Mouse (Mus musculus): ENCODE data around the gene Zfp784.
"Not testable (repeated sequence)": the region's sequence is repeated elsewhere in the genome, so short reads cannot be mapped to it uniquely, and the experiment has no call there.

The Zfp784 gene

GRCm38 (mm10) chr7:5019576-5019975 is 18.7 kb downstream of the Zfp784 start:
- not testable (repeated sequence) for DNase-seq

GRCm38 (mm10) chr7:5017931-5018330 is 20.3 kb downstream of the Zfp784 start:
- DNase-seq = no peak

GRCm38 (mm10) chr7:5017352-5017751 is 20.9 kb downstream of the Zfp784 start:
- peak; percentile 70 for DNase-seq

GRCm38 (mm10) chr7:5016920-5017319 is 21.3 kb downstream of the Zfp784 start:
- DNase-seq = no peak

GRCm38 (mm10) chr7:5016057-5016456 is 22.2 kb downstream of the Zfp784 start:
- no peak for DNase-seq

GRCm38 (mm10) chr7:5015118-5016001 is 22.9 kb downstream of the Zfp784 start, which contains the start of gene Gm44973:
Gene Gm44973, plus strand, starts transcription at chr7:5015496.
- peak; percentile 98 for DNase-seq

DNA sequence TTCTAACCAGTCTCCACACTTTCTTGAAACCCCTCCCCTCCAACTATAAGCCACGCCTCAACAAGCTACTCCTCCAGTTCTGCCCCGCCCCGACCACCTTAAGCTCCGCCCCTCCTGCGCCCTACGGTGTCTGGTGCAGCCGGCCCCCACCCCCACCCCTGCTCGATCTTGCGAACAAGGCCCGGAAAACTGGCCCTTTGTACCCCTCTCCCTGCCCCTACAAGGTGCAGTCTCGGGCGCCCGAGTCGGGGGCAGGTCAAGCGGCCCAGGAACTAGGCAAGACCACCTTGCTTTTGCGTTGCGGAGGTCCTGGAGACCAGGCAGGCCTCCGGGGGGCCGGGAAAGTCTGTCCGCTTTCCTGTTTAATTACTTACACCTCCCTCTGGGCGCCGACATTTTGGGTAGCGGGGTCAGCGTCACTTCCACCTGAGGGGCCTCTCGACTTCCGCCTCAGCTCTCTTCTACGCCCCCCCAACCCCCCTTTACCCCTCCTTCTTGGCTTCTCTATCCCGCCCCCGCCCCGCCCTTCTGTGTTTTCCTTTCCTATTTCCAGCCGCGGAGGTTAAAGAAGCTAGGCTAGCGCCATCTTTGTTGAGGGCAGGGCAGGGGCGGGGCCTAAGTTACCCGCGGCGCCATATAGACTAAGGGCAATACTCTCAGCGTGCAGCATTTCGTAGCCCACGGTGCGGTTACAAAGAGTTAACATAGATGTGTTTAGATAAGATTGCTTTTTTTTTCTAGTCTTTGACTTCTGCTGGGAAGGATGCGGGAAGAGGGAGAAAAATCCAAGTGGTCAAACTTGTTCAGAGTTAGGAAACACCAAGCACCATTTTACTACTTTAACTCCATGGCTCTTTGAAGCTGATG is 23.8 kb downstream of the Zfp784 start, which contains the start of the genes Zfp524 and Fiz1:
Gene Zfp524, plus strand, starts transcription at position 165 of the 867 bp plus-strand sequence.
Gene Fiz1, minus strand, starts transcription at position 447 of the 867 bp plus-strand sequence.
- peak; percentile 97 for DNase-seq

DNA sequence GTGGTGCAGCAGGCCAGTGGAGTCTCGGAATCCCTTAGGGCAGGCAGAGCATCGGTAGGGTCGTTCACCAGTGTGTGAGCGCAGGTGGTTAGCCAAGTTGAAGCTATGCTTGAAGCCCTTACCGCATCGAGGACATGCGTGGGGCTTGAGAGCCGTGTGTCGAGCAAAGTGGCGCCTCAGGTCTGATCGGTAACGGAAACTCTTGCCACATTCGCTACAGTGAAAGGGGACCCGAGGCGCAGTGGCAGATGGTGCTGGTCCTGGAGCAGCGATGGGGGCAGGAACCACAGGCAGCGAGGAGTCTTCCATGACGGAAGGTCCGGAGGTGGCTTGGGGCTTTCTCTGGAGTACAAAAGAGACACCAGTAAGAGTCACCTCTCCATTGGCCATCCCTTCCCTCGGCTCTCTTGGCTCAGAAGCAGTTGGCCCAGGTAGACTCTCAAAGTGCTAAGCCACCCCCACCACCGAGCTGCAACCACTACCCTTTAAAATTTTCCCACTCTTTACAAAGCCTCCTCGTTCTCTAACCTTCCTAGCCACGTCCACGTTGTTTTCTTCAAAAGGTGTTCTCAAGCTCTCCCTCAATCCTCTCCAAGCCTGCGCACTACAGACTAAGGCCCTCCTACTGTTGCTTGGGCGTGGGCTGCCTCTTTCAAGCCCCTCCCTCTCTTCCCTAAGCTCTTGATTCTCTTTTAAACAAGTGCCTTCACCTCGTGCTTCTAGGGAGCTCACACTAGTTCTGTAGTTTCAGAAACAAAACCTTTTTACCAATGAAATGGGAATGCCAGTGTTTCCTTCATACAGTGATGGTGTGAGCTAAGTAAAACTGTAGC is 25.3 kb downstream of the Zfp784 start:
- DNase-seq = no peak

DNA sequence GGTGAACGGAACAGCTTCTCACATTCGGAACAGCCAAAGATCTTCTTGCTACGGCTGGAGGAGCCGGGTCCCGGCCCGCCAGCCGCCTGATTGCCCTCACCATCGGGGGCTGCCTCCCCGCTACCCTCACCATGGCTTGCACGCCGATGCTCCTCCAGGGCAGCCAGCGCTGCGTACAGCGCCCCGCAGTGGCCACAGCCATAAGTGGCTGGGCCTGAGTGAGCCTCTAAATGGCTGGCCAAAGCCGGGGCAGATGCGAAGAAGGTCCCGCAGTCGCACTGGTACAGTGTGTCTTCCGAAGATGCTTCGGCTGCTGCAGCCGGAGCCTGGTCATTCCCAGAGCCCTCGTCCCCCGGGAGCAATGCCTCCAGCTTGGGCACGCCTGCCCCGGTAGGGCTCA is 30.0 kb downstream of the Zfp784 start:
- DNase-seq = no peak

DNA sequence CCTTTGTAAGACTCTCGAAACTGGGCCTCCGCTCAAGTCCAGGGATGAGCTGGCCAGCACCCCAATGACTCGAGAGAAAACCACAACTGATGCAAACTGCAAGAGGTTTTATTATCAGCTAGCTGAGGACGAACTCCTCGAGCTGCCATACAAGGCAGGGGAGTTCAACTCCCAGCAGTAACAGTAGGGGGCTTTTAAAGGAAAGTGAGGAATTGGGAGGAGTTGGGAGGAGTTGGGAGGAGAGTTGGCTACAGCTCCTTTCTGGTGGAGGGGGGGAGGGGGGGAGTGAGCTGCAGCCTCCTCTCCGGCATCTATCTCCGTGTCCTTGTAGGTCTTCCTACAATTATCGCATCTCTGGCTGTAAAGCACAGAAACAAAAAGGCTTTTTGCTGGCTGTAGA is 35.4 kb downstream of the Zfp784 start:
- DNase-seq = not testable (repeated sequence)

DNA sequence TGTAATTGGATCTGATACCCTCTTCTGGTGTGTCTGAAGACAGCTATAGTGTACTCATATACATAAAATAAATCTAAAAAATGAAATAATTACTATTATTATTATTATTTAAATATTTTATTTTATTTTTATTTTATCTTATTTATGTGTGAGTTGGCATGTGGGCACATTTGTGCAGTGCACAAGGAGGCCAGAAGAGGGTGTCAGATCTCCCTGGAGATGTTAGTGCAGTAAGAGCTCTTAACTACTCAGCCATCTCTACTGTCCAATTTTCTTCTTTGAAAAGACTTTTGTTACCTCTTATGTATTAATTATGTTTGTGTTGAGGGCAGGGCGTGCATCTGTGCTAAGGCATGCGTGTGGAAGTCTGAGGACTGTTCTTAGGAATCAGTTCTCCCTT is 38.4 kb downstream of the Zfp784 start:
- peak; percentile 66 for DNase-seq

DNA sequence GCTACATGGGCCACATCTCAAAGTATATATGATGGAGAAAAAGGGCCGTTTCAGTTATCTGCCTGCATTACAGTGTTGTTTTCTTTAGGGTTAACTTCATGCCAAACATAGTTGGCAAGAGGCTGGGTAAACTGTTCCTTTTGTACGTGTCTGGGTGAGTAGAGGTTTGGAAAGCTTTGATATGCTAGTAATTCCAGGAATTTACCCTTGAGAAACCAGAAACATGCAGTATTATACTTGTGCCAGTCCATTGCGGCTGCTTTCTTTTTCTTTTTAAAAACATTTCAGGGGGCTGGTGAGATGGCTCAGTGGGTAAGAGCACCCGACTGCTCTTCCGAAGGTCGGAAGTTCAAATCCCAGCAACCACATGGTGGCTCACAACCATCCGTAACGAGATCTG is 41.3 kb downstream of the Zfp784 start:
- no peak for DNase-seq

DNA sequence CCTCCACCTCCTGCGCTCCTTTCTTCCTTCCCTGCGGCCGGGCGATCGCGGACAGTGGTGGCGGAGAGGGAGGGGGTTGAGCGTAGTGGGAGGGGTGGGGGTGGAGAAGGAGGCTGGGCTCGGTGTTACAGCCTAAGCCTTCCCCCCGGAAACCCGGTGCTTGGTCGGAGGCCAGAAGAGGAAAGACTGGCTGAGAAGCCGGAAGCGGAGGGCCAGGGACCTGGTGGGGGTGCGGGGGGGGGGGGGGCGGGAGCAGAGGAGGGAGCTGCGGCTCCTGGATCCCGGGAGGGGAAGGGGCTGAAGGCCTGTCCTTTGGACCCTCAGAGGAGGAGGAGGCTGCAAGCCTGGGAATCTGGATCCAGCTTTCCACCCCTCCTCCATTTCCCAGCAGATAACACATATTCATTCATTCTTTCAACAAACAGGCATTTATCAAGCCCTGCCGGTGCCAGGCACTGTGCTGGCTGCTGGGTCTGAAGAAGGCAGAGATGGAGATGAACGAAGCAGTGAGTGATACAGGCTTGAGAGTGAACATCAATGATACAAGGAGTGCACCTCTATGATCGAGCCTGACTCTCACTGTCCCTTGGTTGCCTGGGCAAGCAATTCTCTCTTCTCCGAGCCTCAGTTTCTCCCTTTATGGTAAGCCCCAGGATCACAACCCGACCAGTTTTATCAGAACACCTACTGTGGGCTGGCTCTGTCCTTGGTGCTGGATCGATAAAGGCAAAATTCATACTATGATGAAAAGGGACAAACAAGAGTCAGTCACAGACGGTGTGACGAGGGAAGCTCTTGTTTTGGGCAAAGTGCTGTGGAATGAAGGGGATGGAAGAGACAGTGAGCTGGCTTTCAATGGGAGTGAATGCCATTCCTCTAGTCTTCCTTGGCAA is 42.0 kb downstream of the Zfp784 start, which contains the start of gene Zfp579:
Gene Zfp579, minus strand, starts transcription at position 156 of the 893 bp plus-strand sequence.
- DNase-seq = peak; percentile 94

GRCm38 (mm10) chr7:4995268-4996002 is 42.8 kb downstream of the Zfp784 start:
- DNase-seq = no peak

DNA sequence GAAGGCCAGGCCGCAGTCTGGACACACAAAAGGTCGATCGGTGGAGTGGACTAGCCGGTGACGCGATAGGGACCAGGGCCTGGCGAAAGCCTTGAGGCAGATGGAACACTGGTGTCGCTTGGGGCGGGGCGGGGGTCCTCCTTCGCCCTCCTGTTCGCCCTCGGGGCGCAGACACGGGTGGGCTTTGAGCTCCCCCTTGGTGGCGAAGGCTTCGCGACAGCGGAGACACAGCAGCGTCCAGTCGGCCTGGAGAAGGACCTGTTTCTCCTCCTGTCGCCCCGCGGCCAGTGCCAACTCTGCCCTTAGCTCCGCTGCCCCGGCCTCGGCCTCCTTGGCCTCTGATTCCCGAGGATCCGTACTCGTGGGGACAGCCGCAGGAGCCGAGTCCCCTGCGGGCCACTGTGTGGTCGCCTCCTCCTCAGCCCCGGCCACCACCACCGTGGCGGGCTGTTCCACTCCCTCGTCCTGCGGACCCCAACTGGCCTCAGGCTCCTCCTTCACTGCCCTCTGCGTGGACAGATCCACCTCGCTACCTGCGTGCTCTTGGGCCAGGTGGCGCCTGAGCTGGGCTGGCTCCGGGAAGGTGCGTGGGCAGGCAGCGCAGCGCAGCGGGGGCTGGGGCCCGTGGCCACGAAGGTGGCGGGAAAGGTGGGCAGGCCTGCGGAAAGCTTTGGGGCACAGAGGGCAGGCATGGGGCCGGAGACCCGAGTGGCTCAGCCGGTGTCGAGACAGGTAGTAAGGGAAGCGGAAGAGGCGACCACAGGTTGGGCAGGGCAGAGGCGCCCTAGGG is 44.1 kb downstream of the Zfp784 start:
- DNase-seq = no peak

- DNase-seq = no peak
Measured at GRCm38 (mm10) chr7:4993347-4993998, 44.8 kb downstream of the Zfp784 start.

DNA sequence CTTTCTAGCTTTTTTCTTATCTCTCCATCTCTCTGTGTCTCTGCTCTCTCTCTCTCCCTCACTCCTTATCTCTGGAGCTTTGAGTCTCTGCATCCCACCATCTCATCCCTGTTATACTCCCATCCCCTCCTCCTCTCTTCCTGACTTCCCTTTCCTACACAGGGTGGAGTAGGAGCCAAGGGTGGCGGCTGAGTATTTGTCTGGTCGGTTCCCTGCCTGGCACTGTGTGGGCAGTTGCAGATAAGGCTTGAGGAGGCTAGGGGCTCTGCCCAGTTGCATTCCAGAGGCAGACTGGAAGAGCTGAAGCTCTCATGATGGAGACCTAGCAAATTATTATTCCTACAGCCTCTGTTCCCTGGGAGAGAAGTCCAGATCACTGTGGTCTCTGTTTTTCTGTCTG is 50.0 kb downstream of the Zfp784 start:
- no peak for DNase-seq
